Mouse (Mus musculus) ES-E14 (cell line): ENCODE results near the gene Gm10337. TPM values are rescaled to one million over a fixed set of nuclear protein-coding genes. Genes with fewer than 3 reads are reported as not detected.
A peak's percentile ranks its signal among the peaks of the same experiment; 100 is the strongest.

Source experiments
- DNase-seq: peaks from one replicate; pipeline ENCODE4 v3.0.0-alpha.2; 2013; ENCODE audit warnings: low read depth, low spot score
- H3K27ac ChIP-seq: 2 replicates; pipeline ENCODE4 v1.5.1; 2012; ENCODE audit warnings: low read depth, mild to moderate bottlenecking, low read length, moderate library complexity, mixed read lengths; ENCODE audit not compliant: poor library complexity, insufficient read depth, severe bottlenecking
- H3K36me3 ChIP-seq: 2 replicates; pipeline ENCODE4 v1.6.1; 2012; ENCODE audit warnings: mild to moderate bottlenecking, low read length, moderate library complexity, mixed read lengths; ENCODE audit not compliant: control insufficient read depth, poor library complexity, insufficient read depth, severe bottlenecking
- H3K4me1 ChIP-seq, 2 experiments: fragments of 150-350 bp in 1 of 2; sonication (generic) in 1 of 2; 2 replicates each; pipeline ENCODE4 v1.6.1; 2012; ENCODE audit warnings: low read length in 2 of 2, mild to moderate bottlenecking in 1 of 2, mixed read lengths in 1 of 2; ENCODE audit not compliant: control insufficient read depth in 2 of 2, insufficient read depth in 2 of 2, poor library complexity in 1 of 2
- H3K4me3 ChIP-seq, 2 experiments: fragments of 150-350 bp in 1 of 2; sonication (generic) in 1 of 2; 2 replicates each; pipeline ENCODE4 v1.5.1; 2012; ENCODE audit warnings: low read length in 2 of 2, low read depth in 1 of 2, mild to moderate bottlenecking in 1 of 2, mixed read lengths in 1 of 2; ENCODE audit not compliant: insufficient read depth in 1 of 2, poor library complexity in 1 of 2, severe bottlenecking in 1 of 2
- H3K9ac ChIP-seq: 2 replicates; pipeline ENCODE4 v1.6.1; 2012; ENCODE audit warnings: low read depth, mild to moderate bottlenecking, low read length, mixed read lengths; ENCODE audit not compliant: poor library complexity, insufficient read depth, severe bottlenecking
- H3K9me3 ChIP-seq: fragments of 150-350 bp; sonication (generic); 2 replicates; pipeline ENCODE4 v1.6.1; 2012; ENCODE audit warnings: low read depth, mild to moderate bottlenecking, low read length; ENCODE audit not compliant: control insufficient read depth, insufficient read depth
- CHD2 ChIP-seq: IDR thresholded peaks from 2 replicates; pipeline ENCODE4 v1.6.1; 2014; ENCODE audit warnings: mild to moderate bottlenecking, low read depth, low read length, inconsistent platforms
- HCFC1 ChIP-seq: IDR thresholded peaks from 2 replicates; pipeline ENCODE4 v1.6.1; 2012; ENCODE audit warnings: low read length, inconsistent platforms, borderline replicate concordance; ENCODE audit not compliant: insufficient read depth
- MAFK ChIP-seq: IDR thresholded peaks from 2 replicates; pipeline ENCODE4 v1.6.1; 2014; ENCODE audit warnings: mild to moderate bottlenecking, low read depth, low read length, inconsistent platforms; ENCODE audit not compliant: insufficient read depth
- ZC3H11A ChIP-seq: IDR thresholded peaks from 2 replicates; pipeline ENCODE4 v1.6.1; 2012; ENCODE audit warnings: low read depth, mild to moderate bottlenecking, inconsistent platforms, low read length, borderline replicate concordance
- ZNF384 ChIP-seq: IDR thresholded peaks from 2 replicates; pipeline ENCODE4 v1.6.1; 2012; ENCODE audit warnings: low read depth, low read length, inconsistent platforms
- in situ Hi-C, 2 experiments: fragments of 600-800 bp; cut with MboI; formaldehyde crosslinking; loops; one replicate each; pipeline ENCODE4 v1.15.1; 2025; ENCODE audit warnings: low sequenced_read_pairs in 2 of 2, inconsistent platforms in 1 of 2; ENCODE audit not compliant: unreplicated experiment in 2 of 2
- total RNA-seq: library from RNA; depleted of rRNA; stranded (reverse); fragments of 300-350 nt; gene quantifications from 2 replicates; pipeline ENCODE4 v1.2.3, GENCODE M21; 2012

The Gm10337 gene
- total RNA-seq, 1 experiment, result not detected

- H3K9me3 ChIP-seq, result no peaks in the 10 kb centered on the region
- no peak overlapping the region for H3K4me3 ChIP-seq
- TF ChIP-seq HCFC1 (no peak), ZC3H11A (no peak), ZNF384 (no peak), CHD2 (no peak), MAFK (no peak)
- in situ Hi-C loops, result no loop called here
- DNase-seq, result no peak
- H3K9ac ChIP-seq, result no peak overlapping the region
- H3K36me3 ChIP-seq, result peaks cover 34% of the 10 kb centered on the region
- H3K27ac ChIP-seq, result no peak overlapping the region
- H3K4me1 ChIP-seq, result 0 out of 4 replicates have a peak, but pooled peaks cover 0 to 4% of the 10 kb centered on the region in 2 experiments
These were observed 29.0 kb upstream of the Gm10337 start for GRCm38 (mm10) chr15:102474520-102474919.

GRCm38 (mm10) chr15:102483136-102483535 lies 20.4 kb upstream of the Gm10337 start:
- in situ Hi-C loops, result loop anchor here (10.0 to 25.0 kb wide), 3 partner anchors 178 to 398 kb away; no protein-coding TSS in a partner anchor
- DNase-seq, result no peak
- peaks cover 53% of the 10 kb centered on the region for H3K36me3 ChIP-seq

GRCm38 (mm10) chr15:102485853-102486252 lies 17.7 kb upstream of the Gm10337 start:
- H3K4me3 ChIP-seq, result no peak overlapping the region
- in situ Hi-C loops, result loop anchor here (10.0 to 25.0 kb wide), 3 partner anchors 181 to 401 kb away; no protein-coding TSS in a partner anchor
- H3K27ac ChIP-seq, result no peak overlapping the region
- H3K36me3 ChIP-seq, result peaks cover 49% of the 10 kb centered on the region
- no peak overlapping the region; the same call in 1 of the 2 replicates for H3K9ac ChIP-seq
- H3K4me1 ChIP-seq, result peaks cover 0 to 4% of the 10 kb centered on the region in 2 experiments; a peak in 1 of 4 replicates
- no peak for DNase-seq
- TF ChIP-seq ZNF384, result 0 out of 2 replicates have a peak, but pooled peaks have one; percentile 7
- TF ChIP-seq CHD2, result no peak
- no peak for TF ChIP-seq MAFK
- no peak for TF ChIP-seq ZC3H11A
- H3K9me3 ChIP-seq, result no peaks in the 10 kb centered on the region

More at GRCm38 (mm10) chr15:102483136-102483535, 20.4 kb upstream of the Gm10337 start:
- Histone ChIP-seq H3K9ac (peak overlapping the region; percentile 38; the same call in 1 of the 2 replicates), H3K27ac (no peak overlapping the region), H3K9me3 (no peaks in the 10 kb centered on the region), H3K4me1 (peaks cover 0 to 4% of the 10 kb centered on the region in 2 experiments; a peak in 1 of 4 replicates), H3K4me3 (no peak overlapping the region)
- TF ChIP-seq HCFC1 (no peak), CHD2 (no peak), ZC3H11A (no peak), ZNF384 (no peak), MAFK (no peak)

- Histone ChIP-seq H3K9me3 (no peaks in the 10 kb centered on the region), H3K9ac (no peak overlapping the region), H3K4me3 (no peak overlapping the region), H3K4me1 (peaks cover 0 to 4% of the 10 kb centered on the region in 2 experiments; a peak in 1 of 4 replicates), H3K27ac (no peak overlapping the region), H3K36me3 (peaks cover 45% of the 10 kb centered on the region)
- in situ Hi-C loops, result loop anchor here (10.0 to 25.0 kb wide), 3 partner anchors 183 to 403 kb away; no protein-coding TSS in a partner anchor
- DNase-seq, result no peak
- no peak for TF ChIP-seq ZC3H11A
- TF ChIP-seq CHD2, result no peak
- no peak for TF ChIP-seq HCFC1
- no peak for TF ChIP-seq ZNF384
- TF ChIP-seq MAFK, result no peak
These were observed 15.9 kb upstream of the Gm10337 start for GRCm38 (mm10) chr15:102487664-102488063.
